Mouse (Mus musculus): Measurements from ENCODE around the gene Zfp93.
A peak's percentile ranks its signal among the peaks of the same experiment; 100 is the strongest.

Gene Zfp93

DNA sequence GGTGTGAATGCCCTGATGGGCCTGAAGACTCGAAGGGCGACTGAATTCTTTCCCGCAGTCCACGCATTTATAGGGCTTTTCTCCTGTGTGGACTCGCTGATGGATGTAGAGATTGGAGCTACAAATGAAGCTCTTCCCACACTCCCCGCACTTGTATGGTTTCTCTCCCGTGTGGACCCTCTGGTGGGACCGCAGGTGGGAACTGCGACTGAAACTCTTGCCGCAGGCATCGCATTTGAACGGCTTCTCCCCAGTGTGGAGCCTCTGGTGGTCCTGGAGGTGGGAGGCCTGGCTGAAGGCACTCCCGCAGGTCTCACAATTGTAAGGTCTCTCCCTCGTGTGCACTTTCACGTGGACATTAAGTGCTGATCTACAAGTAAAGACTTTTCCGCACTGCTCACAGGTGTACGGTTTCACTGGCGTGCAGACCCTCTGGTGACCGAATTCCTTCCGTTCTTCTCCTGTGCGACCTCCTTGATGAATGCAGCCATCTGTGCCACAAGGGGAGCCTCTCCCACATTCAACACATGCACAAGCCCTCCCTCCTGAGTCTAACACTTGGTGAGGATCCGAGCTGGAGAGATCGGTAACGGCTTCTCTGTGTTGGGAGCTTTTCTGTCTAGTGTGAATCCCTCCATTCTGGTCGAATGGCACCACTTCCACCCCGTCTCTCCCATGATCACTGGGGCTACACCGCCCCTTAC lies 21.3 kb downstream of the Zfp93 start:
- DNase-seq = no peak

DNA sequence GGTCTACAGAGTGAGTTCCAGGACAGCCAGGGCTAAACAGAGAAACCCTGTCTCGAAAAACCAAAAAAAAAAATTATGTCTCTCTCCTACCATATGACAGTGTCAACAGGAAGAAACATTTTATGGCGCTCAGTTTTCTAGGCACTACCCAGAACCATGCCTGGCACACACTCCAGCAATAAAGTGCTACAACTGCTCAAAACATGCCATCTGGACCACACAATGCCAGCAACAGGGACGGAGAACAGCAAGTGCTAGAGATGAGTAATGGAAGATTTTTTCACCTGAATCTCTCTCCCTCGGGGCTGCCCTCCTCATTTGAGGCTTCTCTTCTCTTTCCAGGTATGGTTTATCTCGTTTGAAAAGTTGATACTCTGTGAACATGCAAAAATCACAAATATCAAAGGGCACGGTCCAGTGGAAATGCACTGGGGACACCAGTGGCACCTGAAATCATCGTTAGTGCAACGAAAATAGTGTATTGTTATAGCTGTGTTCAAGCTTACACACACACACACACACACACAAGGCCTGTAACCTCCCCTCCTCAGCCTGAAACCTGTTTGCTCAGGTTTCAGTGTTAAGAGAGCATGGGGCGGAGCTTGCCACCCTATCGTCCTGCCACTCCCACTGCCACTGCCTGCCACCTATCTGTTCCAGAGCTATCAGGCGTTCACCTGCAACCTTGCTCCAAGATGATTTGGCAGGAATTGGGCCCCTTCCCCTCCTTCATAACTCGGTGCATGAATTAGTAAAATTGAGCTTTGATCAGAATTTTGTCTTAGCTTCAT lies 23.0 kb downstream of the Zfp93 start:
- no peak for DNase-seq

DNA sequence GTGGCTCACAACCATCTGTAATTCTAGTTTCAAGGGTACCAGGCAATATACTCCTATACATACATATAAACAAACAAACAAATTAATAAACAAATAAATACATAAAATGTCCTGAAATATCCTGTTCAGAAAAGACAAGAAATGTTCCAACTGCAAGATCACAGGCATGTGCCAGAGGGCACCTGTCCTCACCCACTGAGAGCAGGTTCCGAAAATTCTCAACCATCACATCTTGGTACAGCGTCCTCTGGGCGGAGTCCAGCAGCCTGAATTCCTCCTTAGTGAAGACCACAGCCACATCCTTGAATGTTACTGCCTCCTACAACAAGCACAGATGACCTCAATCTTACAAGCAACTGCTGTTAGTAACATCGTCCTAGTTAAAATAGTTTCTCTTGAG lies 24.5 kb downstream of the Zfp93 start:
- DNase-seq = no peak

DNA sequence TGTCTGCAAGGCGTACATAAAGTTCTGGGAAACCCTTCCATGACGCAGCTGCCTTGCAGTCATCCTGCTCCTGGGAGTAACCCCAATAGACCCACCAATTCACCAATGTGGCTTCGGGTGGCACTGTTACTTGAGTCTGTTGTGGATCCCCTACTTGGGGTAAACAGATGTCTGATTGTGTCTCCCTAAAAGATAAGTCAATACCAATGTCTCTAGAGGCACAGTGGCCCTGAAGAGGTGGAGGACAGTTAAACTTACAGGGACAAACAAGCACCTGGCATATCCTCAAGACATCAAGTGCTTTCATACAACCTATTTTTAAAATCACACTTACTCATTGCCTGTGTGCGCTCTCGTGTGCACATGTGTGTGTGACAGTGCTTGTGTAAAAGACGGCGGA lies 25.2 kb downstream of the Zfp93 start:
- no peak for DNase-seq

DNA sequence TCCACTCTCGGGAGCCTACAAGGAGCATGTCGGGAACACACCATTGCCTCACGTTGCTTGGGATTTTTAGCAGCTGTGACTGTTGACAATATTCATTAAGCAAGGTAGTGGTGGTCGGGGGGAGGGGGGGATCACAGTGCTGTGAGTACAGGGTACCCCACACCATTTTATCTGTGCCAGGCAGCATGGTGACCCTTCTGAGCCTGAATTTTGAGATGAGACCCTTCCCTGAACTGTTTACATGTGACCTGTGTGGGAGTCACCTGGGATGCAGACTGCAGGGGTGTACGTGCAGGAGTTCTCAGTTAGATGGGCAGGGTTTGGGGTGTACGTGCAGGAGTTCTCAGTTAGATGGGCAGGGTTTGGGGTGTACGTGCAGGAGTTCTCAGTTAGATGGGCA lies 26.2 kb downstream of the Zfp93 start:
- no peak for DNase-seq

DNA sequence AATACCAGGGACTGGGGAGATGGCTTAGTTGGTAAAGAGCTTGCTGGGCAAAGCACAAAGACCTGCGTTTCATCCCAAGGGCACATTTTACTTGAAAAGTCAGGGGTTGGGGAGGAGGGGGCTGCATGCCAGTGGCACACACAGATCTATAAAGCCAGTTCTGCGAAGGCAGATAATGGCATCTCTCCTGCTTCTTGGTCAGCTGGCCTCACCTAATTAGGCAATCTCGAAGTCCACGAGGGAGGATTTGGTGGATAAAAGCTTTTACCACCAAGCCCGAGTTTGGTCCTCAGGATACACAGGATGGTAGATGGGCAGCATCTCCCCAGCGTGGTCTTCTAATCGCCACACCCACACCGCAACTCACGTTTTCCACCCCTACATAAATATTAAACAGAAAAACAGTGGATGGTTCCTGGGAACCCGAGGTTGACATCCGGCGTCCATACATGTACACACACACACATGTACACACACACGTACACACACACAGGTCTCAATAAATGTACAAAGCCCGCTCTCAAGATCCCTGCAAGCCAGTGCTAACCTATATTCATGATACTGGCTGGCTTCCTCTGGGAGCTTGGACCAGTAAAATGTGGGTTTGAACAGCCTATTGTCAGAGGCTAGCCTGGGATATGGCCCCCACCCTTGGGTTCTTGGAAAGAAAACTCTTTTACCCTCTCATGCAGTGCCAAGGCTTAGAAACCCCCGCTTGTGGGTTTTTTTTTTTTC lies 27.3 kb downstream of the Zfp93 start:
- DNase-seq = no peak

DNA sequence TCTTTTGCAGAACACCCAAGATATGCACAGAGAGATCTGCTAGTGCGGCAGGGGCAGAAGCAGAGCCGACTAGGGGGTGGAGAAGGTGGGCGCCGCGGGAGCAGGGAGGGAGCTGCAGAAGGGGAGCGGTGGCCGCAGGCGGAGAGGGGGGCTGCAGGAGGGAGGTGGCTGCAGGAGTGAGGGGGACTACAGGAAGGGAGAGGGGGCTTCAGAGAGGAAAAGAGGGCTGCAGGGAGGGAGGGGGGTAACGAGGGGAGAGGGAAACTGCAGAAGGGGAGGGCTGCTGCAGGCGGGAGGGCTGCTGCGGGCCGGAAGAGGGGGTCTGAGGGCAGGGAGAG lies 28.4 kb downstream of the Zfp93 start:
- DNase-seq = no peak

DNA sequence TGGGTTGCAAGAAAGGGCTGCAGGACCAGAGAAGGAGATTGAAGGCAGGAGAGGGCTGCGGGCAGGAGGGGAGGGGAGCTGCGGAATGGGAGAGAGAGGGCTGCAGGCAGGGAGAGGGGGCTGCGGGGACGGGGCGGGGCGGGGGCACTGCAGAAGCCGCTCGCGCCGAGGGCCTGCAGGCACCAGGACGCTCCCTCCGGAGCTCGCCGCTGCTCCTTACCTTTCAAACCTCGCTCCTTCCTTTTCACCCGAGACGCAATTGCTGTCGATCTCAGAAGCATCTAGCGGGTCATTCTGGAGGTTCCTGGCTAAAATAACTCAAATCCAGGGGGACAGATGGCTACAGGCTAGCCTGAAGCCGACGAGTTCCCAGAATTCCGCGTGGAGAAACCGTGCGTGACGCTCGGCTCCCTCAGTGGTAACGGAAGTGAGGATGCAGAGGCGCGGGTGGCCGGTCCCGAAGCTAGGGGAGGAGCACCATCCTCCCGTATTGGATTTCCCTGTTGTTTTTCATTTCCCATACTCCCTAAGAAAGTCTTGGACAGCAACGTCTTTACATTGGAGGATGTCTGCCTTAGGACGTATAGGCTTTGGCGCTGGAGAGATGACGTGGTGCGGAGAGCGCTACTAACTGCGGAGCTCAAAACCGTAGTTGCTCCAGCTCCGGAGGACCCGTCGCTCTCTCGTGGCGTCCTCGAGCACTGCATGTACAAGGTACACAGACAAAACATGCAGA lies 28.9 kb downstream of the Zfp93 start:
- DNase-seq = peak; percentile 80 to 85

DNA sequence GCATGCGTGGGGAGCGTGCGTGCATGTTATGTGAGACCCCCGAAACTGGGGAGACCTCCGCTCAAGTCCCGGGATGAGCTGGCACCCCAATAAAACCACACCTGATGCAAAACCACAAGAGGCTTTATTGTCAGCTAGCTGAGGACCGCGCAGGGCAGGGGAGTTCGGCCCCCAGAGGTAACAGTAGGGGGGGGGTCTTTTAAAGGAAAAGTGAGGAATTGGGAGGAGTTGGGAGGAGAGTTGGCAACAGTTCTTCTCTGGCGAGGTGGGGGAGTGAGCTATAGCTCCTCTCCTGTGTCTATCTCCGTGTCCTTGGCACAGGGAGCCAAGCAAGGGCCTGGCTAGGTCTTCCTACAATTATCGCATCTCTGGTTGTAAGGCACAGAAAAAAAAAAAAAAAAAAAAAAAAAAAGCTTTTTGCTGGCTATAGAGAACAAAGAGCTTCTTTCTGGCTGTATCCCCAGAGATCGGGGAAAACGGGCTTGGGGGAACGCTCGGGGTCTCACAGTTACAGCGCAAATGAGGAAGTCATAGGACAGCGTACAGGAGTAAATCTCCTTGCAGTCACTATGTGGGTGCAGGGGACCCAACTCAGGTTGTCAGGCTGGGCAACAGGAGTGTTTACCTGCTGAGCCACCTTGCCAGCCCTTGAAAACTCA lies 29.7 kb downstream of the Zfp93 start:
- DNase-seq = no peak

DNA sequence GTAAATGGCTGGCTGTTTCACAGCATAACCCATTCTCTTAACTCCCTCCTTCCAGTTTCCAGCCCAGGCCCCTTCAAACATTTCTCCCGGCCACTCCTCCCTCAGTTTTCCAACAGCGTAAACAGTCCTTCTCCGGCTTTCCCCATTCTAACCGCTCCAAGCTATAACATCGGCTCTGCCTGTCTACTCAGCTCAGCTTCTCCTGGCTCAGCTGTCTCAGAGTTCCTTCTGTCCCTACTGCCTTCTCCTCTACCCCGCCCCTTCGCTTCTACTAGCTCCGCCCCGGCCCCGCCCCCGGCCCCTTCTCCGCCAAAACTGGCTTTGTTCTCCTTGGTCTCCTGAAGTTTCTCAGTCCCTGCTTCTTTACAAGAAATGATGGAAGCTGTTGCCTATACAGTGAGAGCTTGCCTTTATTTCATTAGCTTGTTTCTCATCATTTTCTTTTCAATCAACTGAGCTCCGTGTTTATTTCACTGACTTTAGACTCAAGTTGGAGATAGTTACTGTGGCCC lies 30.6 kb downstream of the Zfp93 start, which contains the start of gene Zfp61:
Gene Zfp61 (minus strand): TSS at position 462 of the 512 bp plus-strand sequence.
- DNase-seq = peak in 1 of 2 experiments; percentile 34

DNA sequence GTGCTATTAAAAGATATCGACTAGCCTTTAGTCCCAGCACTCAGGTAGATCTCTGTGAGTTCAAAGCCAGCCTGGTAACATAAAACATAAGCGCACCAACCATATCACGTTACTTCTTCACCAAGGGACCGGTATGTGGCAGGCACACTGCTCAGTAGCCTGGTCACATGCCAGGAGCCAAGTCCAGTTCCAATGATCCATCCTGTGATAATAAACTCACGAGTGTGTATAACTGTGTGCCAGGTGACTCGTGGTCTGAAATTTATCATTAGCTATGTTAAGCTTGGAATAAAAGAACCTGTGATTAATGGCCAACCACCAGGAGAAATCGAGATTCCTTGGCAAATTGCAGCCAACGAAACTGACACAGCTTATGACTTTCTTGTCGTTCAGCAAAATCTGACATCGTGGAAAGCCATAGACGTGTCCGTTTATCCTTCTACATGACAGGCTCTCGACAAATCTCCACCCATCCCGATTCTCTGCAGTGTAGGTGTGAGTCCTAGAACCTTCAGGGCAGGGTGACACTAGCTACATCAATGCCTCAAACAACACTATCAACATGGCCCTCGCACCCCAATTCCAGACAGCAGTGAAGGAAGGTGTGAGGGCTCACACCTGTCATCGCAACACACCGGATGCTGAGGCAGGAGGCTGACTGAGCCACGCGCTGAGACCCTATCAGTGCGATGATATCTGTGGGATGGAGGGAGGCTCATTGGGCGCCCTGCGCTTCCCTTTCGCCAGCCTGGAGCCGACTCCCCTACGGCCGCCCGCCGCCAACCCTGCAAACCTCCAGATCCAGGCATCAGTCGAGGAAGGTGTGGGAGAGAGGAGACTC lies 45.7 kb downstream of the Zfp93 start:
- no peak for DNase-seq

DNA sequence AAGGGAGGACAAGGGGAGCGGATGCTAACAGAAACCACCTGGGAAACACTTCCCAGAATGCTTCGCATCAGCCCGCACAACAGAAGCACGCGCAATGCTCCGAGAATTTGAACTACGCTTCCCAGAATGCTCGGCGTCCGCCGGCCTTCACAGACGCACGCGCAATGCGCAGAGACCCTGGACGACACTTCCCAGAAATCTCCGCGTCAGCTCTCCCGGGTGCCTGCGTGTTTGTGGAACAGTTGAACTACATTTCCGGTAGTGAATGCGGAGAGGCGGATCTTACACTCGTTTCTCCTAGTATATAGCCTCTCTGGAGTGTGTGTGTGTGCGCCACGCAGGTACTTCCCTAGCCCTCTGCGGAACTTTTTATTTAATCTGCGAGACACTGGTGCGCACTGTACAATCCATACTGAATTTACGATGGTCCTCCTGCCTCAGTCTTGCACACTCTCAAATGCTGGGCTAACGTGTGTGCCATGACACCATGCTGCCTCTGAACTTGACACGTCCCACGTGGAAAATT lies 46.4 kb downstream of the Zfp93 start, which contains the start of gene Zfp94:
Gene Zfp94 (minus strand): TSS at position 100 of the 526 bp plus-strand sequence.
- DNase-seq = peak; percentile 95

DNA sequence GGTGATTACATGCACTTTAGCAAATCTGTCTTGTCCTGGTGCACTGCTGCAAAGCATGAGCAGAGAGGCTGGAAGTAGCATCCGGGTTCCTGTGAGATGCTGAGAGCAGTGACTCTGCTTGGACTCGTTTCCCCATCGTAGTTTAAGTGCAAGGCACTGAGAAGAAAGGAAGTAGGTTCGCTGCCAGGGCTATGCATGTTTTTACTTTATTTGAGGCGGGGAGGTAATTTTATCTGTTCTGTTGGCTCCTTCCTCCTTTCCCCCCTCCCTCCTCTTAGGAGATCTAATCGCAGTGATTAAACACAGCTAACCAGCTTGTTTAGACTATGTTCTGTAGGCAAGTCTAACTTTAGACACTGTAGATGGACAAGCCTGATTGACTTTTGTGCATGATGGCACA lies 48.7 kb downstream of the Zfp93 start:
- no peak for DNase-seq

DNA sequence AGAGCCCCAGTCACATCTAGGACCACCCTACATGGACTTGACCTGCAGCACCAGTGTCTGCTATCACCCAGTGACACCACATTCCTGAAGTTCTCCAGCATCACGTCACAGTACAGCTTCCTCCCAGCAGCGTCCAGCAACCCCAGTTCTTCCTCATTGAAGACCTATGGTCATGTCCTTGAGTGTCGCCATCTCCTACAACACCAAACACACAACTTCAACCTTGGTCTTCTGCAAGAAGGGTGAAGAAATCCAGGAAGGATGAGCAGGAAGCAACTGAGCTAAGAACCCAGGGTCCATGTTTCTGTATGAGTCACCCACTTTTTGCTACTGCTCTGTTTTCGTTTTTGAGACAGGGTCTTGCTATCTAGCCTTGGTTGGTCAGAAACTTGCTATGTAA lies 52.4 kb downstream of the Zfp93 start:
- DNase-seq = no peak

DNA sequence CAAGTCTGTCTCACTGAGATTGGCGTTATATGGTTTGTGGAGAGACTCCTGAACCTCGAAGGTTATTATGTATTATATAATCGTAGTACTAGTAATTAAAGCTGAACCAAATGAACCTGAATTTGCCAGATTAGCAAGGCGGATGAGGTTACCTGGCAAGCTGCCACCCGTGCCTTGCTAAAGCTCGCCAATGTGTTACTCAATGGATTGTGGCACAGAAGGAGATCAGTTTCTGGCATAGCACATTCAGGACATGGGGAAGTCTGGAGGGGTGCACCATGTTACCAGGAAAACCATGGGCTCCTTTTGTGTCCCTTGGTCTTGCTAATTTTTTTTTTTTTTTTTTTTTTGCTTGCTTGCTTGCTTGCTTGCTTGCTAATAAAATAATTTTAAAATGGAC lies 55.0 kb downstream of the Zfp93 start:
- no peak for DNase-seq

DNA sequence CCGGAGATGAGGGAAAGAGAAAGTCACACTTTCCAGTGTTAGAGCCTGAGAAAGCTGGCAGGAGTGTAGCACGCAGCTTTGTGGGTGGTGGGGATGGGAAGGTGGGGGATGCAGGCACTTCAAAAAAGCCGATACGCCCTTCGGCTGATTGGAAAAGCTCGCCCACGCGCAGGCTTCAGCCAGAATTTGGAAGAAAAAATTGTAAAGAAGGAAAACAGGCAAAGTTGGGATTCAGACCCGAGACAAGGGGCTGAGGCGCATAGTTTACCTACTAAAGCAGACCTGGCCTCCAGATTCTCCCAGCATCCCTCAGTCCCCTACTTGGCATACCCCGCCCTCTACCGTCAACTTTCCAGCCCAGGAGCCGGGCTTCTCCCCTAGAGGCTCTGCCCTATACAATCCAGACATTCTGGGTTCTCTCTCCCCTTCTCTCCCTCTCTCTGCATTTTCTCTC lies 55.5 kb downstream of the Zfp93 start:
- DNase-seq = peak; percentile 16 to 30

DNA sequence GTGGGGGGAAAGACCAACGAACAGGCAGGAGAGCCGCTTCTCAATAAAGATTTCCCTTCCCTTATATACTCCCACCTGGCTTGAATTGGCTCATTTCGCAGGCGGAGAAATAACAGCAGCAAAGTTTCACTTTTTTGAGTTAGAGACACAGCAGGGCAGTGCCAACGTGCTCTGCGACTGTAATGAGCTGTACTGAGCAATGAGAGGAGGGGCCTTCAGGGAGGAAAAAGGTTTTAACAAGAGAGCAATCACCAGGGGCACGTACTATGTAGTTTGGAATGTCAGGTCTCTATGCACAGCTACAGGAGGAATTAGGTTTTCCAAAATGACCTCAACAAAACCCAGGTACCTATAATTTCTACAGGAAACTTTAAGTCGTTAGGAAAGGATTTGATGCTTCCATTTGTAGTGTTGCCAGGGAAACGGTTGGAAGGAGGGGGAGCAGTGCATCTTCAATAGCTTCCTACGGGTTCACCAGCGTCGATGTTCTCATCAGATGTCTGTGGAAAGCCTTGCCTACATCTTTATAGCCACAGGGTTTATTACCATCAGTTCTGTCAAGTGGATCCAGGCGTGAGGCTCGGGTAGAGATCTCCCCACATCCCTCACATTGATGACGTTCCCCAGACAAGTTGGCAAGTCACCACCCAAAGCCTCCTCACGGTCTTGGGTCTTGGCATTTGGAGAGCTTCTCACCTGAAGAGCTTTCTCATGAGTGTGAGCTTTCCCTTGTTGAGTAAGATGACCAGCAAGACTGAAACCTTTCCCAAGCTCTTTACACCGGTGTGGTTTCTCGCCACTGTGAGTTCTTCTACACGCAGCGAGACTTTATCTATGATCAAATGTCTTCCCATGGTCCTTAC lies 56.3 kb downstream of the Zfp93 start:
- peak; percentile 13 to 35 for DNase-seq

All from lung, postnatal 4 days (tissue).